Mouse (Mus musculus): Measurements from ENCODE around the gene Gm20828. TPM values are rescaled to one million over a fixed set of nuclear protein-coding genes. Genes with fewer than 3 reads are reported as not detected.
"Not testable (repeated sequence)": the region's sequence is repeated elsewhere in the genome, so short reads cannot be mapped to it uniquely, and the experiment has no call there.

Gm20828 gene
- polyA plus RNA-seq (2014; fragmentation: Nextera tagmentation; extraction: Ambion mirVana) = not detected in 2 replicates

GRCm38 (mm10) chrY:11199274-11199673 is at the start of gene Gm20828:
Gm20828 (minus strand) TSS chrY:11199374.
- H3K36me3 ChIP-seq (replicated peaks; ENCODE audit: control insufficient read depth, insufficient read depth); H3K4me3 ChIP-seq (replicated peaks; ENCODE audit: low read length); H3K27me3 ChIP-seq (ENCODE audit: control insufficient read depth, insufficient read depth, low read length); H3K4me2 ChIP-seq (replicated peaks); H3K9ac ChIP-seq; H3K9me3 ChIP-seq (ENCODE audit: control insufficient read depth, low read length); H3K27ac ChIP-seq; ATAC-seq (ENCODE audit: low FRiP score); DNase-seq (ENCODE audit: low spot score); H3K4me1 ChIP-seq (replicated peaks; ENCODE audit: control insufficient read depth, insufficient read depth, low read length): not testable (repeated sequence)
- WGBS = no CpG with 5 or more reads among the region's 3 CpGs
